Mouse (Mus musculus) liver, adult 10 weeks (tissue): ENCODE measurements around the gene Itga1. TPM values are rescaled to one million over a fixed set of nuclear protein-coding genes. Genes with fewer than 3 reads are reported as not detected.

Experiments used
- polyA plus RNA-seq: library from polyadenylated mRNA; stranded (reverse); fragments of 350-450 nt; fragmentation: Illumina TruSeq; extraction: RNeasy Lipid Tissue Mini Kit (QIAGEN cat#74804); gene quantifications from one replicate; pipeline ENCODE4 v1.2.3, GENCODE M21; 2014; ENCODE audit warnings: low read depth, low replicate concordance

The Itga1 gene
- 12.3 TPM for polyA plus RNA-seq

DNA sequence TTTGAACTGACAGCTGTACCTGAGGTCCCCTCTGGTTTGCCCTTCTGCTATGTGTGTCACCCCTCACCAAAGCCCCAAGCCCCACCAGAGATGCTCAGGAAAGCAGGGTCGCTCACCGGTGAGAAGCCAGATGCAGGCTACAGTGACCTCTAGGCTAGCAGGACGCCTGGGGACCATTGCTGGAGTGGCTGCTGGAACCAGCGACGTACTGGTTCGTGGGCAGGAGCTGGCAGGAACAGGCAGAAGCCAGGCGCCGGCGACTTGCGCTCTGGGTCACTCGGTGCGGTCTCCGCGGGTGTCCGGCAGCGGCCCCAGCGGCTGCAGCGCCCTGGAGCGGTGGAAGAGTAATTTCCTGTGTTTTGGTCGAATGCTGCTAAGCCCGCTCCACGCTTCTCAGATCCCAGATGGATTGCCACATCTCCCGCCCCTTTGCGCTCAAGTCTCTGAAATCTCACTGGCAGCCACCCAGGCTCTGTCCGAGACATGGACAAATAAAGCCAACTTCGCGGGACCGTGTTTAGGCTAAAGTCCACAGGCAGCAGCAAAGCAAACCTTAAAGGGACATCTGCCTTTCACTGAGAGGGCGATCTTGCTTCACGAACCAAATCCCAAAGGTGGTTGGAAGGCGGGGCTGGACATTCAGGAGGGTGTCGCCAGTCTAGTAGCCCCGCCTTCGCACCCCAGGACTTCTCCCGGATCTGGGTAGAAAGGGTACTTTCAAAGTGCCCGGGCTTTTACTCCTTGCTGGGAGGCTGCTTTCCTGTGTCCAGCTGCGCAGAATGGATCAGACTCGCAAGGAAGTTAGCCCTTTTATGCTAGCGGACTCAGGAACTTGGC is at the start of gene Itga1, which contains the start of gene Gm49395:
Gene Itga1, minus strand, starts transcription at position 610 of the 837 bp plus-strand sequence.
Gene Gm49395, minus strand, starts transcription at position 567 of the 837 bp plus-strand sequence.

DNA sequence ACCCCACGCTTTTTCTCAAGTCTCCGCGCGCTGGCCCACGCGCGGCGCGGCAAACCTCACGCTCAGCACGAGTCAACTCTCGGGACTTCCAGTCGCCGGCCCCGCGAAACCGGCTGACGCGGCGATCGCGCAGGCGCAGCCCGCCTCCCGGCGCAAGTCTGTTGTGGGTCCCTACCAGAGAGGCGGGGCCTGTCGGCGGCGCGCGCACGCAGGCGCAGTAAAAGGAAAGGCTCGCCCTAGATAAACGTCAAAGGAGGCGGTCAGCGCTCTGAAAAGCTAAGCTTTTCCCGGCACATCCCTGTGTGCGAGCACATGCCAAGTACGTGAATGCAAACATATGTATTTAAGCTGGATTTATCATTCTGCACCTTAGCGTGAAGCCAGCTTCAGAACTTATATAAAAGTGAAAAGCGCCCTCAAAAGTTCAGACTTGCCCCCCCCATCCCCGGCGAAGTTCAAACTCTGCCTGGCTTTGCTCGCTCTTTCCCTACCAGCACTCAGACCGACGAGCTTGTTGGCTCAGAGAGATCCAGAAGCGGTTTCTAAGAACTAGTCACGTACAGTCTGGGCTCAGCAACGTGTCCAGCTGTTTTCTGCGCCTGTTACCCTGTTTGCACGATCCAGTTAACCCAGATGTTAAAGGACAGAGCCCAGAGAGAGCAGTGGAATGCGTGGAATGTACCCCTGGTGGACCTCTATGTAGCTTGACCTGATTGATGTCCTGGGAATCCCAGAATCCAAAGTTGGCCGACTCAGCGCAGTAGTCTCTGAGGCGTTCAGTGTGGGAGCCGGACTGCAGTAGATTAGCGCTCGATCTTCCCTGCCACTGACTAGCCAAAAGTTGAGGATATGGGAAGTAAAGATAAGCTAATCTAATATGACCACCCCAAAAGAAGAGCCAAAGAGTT is 11.4 kb downstream of the Itga1 start, which contains the start of gene Pelo:
Gene Pelo, minus strand, starts transcription at position 118 of the 908 bp plus-strand sequence.

DNA sequence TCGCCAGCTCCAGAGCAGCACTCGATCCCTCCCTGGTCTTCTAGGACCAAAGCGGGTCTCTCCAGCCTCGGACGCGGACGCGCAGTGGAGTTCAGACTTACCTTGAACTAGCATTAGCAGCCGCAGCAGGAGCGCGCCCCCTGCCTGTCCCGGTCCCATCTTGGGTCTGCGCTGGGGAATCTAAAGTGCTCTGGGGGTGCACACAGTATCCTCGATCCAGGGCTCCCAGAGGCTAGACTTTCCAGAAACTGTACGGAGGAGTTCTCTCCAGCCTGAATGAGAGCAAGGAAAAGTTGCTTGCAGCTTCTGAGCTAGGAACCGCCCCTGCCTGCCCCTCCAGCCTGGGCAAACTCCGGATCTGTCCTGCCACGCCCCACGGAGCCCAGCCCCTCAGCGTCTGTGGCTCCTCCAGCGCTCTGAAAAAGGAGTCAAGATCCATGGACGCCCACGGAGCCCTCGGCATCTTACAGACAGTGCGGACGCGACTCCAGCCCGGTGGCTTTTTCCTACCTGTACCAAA is 169.9 kb downstream of the Itga1 start, which contains the start of gene Itga2:
Gene Itga2, minus strand, starts transcription at position 326 of the 520 bp plus-strand sequence.

Other genes starting within 250 kb of the Itga1 start
- gene Itga2, start 169.9 kb downstream of the Itga1 start, polyA plus RNA-seq: not detected
- 0.64 TPM for gene Pelo, start 11.8 kb downstream of the Itga1 start, polyA plus RNA-seq
- 2.6 TPM for gene Gm49395, start within 50 bp of the Itga1 start, polyA plus RNA-seq